Mouse (Mus musculus): Measurements from ENCODE around the gene Spata2. TPM values are rescaled to one million over a fixed set of nuclear protein-coding genes. Genes with fewer than 3 reads are reported as not detected.
A peak's percentile ranks its signal among the peaks of the same experiment; 100 is the strongest.

Gene Spata2
- polyA plus RNA-seq (2014; fragmentation: Nextera tagmentation; extraction: Ambion mirVana): 15.6 and 15.8 TPM in 2 replicates

- H3K4me2 ChIP-seq: peak within 1 kb of the TSS; percentile 86
- peak within 1 kb of the TSS; percentile 99 for H3K27ac ChIP-seq (ENCODE audit: low read depth, low read length)
- H3K27me3 ChIP-seq (ENCODE audit: control insufficient read depth, insufficient read depth, low read length): no peaks in the 10 kb centered on the region
- 2% methylated on average over 57 of the region's 63 CpGs for WGBS
- H3K4me1 ChIP-seq (ENCODE audit: control insufficient read depth, insufficient read depth, low read length): peaks cover 16% of the 10 kb centered on the region
- H3K36me3 ChIP-seq (ENCODE audit: control insufficient read depth, insufficient read depth, low read length): no peaks in the 10 kb centered on the region
- DNase-seq (ENCODE audit: low spot score, missing footprints): peak; percentile 99
- no peaks in the 10 kb centered on the region for H3K9me3 ChIP-seq (ENCODE audit: control insufficient read depth, low read length)
- peak within 1 kb of the TSS; percentile 91 for H3K9ac ChIP-seq (ENCODE audit: low read length)
- peak; percentile 90 for ATAC-seq (ENCODE audit: low FRiP score)
- peak within 1 kb of the TSS; percentile 100 for H3K4me3 ChIP-seq (ENCODE audit: low read depth, low read length)
These were observed at the start of gene Spata2 for GRCm38 (mm10) chr2:167492713-167493636. Spata2 (minus strand) TSS chr2:167492887.

DNA sequence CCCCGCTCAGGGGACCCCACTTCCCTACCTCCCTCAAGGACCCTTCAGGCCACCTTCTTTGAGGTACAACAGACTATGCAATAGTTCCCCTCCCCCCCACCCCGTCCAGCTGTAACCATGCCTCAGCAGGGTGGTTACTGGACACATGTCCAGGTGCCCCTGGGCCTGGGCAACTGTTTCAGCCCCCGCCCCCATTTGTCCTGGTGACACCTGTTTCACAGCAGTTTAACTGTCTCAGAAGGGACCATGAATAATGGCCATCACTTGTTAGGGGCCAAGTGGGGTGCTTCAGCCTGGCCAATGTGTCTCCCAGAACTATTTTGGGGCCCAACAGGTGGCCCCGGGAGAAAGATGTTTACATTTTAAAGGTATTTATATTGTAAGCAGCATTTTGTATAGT, 49.7 kb upstream of the Spata2 start:
- H3K4me1 ChIP-seq (ENCODE audit: control insufficient read depth, insufficient read depth, low read length): peaks cover 21% of the 10 kb centered on the region

GRCm38 (mm10) chr2:167541761-167542160, 49.1 kb upstream of the Spata2 start:
- 75% methylated on average over 12 of the region's 12 CpGs for WGBS
- Histone ChIP-seq H3K4me1 (ENCODE audit: control insufficient read depth, insufficient read depth, low read length) (peaks cover 24% of the 10 kb centered on the region), H3K36me3 (ENCODE audit: control insufficient read depth, insufficient read depth, low read length) (no peaks in the 10 kb centered on the region), H3K27ac (ENCODE audit: low read depth, low read length) (no peak overlapping the region), H3K27me3 (ENCODE audit: control insufficient read depth, insufficient read depth, low read length) (peaks cover 42% of the 10 kb centered on the region), H3K9me3 (ENCODE audit: control insufficient read depth, low read length) (no peaks in the 10 kb centered on the region), H3K4me2 (no peak overlapping the region), H3K9ac (ENCODE audit: low read length) (no peak overlapping the region), H3K4me3 (ENCODE audit: low read depth, low read length) (no peak overlapping the region)
- DNase-seq (ENCODE audit: low spot score, missing footprints) (no peak), ATAC-seq (ENCODE audit: low FRiP score) (no peak)

More for the DNA sequence above, 49.7 kb upstream of the Spata2 start:
- Histone ChIP-seq H3K9ac (ENCODE audit: low read length) (no peak overlapping the region), H3K4me3 (ENCODE audit: low read depth, low read length) (no peak overlapping the region), H3K27ac (ENCODE audit: low read depth, low read length) (no peak overlapping the region), H3K9me3 (ENCODE audit: control insufficient read depth, low read length) (no peaks in the 10 kb centered on the region), H3K27me3 (ENCODE audit: control insufficient read depth, insufficient read depth, low read length) (peaks cover 36% of the 10 kb centered on the region), H3K4me2 (no peak overlapping the region), H3K36me3 (ENCODE audit: control insufficient read depth, insufficient read depth, low read length) (no peaks in the 10 kb centered on the region)
- no peak for ATAC-seq (ENCODE audit: low FRiP score)
- no peak for DNase-seq (ENCODE audit: low spot score, missing footprints)
- WGBS: 73% methylated on average over 4 of the region's 4 CpGs

DNA sequence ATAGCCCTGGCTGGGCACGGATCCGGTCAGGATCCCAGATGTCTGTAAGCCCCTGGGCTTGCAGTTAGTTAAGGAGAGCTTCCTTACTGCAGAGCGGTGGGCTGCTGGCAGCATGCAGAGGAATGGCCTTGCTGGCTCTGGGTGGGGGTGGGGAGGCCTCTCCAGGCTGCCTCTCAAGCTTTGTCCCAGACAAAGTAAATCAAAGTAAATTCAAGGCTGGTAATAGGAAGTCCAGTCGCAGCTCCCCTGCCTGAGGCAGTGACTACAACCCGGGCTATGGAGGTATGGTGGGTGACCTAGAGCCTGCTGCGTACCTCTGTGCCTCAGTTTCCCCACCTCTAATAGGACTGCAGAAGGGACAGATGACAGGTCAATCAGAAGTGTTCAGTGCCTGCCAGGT, 48.6 kb upstream of the Spata2 start:
- H3K9ac ChIP-seq (ENCODE audit: low read length): no peak overlapping the region
- WGBS: 20% methylated on average over 6 of the region's 6 CpGs
- H3K4me3 ChIP-seq (ENCODE audit: low read depth, low read length): peak overlapping the region; percentile 6; the same call in 1 of the 2 replicates
- no peak for ATAC-seq (ENCODE audit: low FRiP score)
- no peak overlapping the region for H3K27ac ChIP-seq (ENCODE audit: low read depth, low read length)
- peaks cover 46% of the 10 kb centered on the region for H3K27me3 ChIP-seq (ENCODE audit: control insufficient read depth, insufficient read depth, low read length)
- no peak for DNase-seq (ENCODE audit: low spot score, missing footprints)
- H3K9me3 ChIP-seq (ENCODE audit: control insufficient read depth, low read length): no peaks in the 10 kb centered on the region
- peak overlapping the region; percentile 18 for H3K4me2 ChIP-seq
- H3K4me1 ChIP-seq (ENCODE audit: control insufficient read depth, insufficient read depth, low read length): peaks cover 24% of the 10 kb centered on the region
- H3K36me3 ChIP-seq (ENCODE audit: control insufficient read depth, insufficient read depth, low read length): no peaks in the 10 kb centered on the region

GRCm38 (mm10) chr2:167540477-167541110, 47.9 kb upstream of the Spata2 start:
- no peaks in the 10 kb centered on the region for H3K36me3 ChIP-seq (ENCODE audit: control insufficient read depth, insufficient read depth, low read length)
- DNase-seq (ENCODE audit: low spot score, missing footprints) (no peak), ATAC-seq (ENCODE audit: low FRiP score) (no peak)
- 10% methylated on average over 12 of the region's 12 CpGs for WGBS
- H3K4me1 ChIP-seq (ENCODE audit: control insufficient read depth, insufficient read depth, low read length): peaks cover 24% of the 10 kb centered on the region
- H3K27ac ChIP-seq (ENCODE audit: low read depth, low read length): no peak overlapping the region
- H3K4me3 ChIP-seq (ENCODE audit: low read depth, low read length): peak overlapping the region; percentile 6; the same call in 1 of the 2 replicates
- H3K4me2 ChIP-seq: peak overlapping the region; percentile 23
- H3K27me3 ChIP-seq (ENCODE audit: control insufficient read depth, insufficient read depth, low read length): peaks cover 46% of the 10 kb centered on the region
- peak overlapping the region; percentile 31; the same call in 1 of the 2 replicates for H3K9ac ChIP-seq (ENCODE audit: low read length)
- H3K9me3 ChIP-seq (ENCODE audit: control insufficient read depth, low read length): no peaks in the 10 kb centered on the region

GRCm38 (mm10) chr2:167539536-167540476, 47.1 kb upstream of the Spata2 start:
- Histone ChIP-seq H3K4me1 (ENCODE audit: control insufficient read depth, insufficient read depth, low read length) (peaks cover 24% of the 10 kb centered on the region), H3K4me3 (ENCODE audit: low read depth, low read length) (peak overlapping the region; percentile 38), H3K27ac (ENCODE audit: low read depth, low read length) (no peak overlapping the region), H3K9ac (ENCODE audit: low read length) (peak overlapping the region; percentile 31; the same call in 1 of the 2 replicates), H3K27me3 (ENCODE audit: control insufficient read depth, insufficient read depth, low read length) (peaks cover 46% of the 10 kb centered on the region), H3K9me3 (ENCODE audit: control insufficient read depth, low read length) (no peaks in the 10 kb centered on the region), H3K36me3 (ENCODE audit: control insufficient read depth, insufficient read depth, low read length) (no peaks in the 10 kb centered on the region), H3K4me2 (peak overlapping the region; percentile 57; the same call in 1 of the 2 replicates)
- ATAC-seq (ENCODE audit: low FRiP score) (0 out of 2 replicates have a peak, but pooled peaks have one; percentile 7), DNase-seq (ENCODE audit: low spot score, missing footprints) (no peak)
- WGBS: 17% methylated on average over 14 of the region's 14 CpGs

DNA sequence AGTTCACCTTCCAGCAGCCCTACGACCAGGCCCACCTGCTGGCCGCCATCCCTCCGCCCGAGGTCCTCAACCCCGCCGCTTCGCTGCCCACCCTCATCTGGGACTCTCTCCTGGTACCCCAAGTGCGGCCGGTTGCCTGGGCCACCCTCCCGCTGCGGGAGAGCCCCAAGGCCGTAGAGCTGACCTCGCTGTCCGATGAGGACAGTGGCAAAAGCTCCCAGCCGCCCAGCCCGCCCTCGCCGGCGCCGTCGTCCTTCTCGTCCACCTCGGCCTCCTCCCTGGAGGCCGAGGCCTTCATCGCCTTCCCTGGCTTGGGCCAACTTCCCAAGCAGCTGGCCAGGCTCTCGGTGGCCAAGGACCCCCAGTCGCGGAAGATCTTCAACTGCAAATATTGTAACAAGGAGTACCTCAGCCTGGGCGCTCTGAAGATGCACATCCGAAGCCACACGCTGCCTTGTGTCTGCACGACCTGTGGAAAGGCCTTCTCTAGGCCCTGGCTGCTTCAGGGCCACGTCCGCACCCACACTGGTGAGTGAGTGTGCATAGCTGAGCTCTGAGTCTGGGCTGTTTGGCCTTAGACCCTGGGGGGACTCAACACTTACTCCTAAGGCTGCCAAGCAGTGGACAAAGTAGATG, 46.1 kb upstream of the Spata2 start:
- Histone ChIP-seq H3K9ac (ENCODE audit: low read length) (peak overlapping the region; percentile 20; the same call in 1 of the 2 replicates), H3K4me2 (peak overlapping the region; percentile 57), H3K9me3 (ENCODE audit: control insufficient read depth, low read length) (no peaks in the 10 kb centered on the region), H3K27ac (ENCODE audit: low read depth, low read length) (no peak overlapping the region), H3K4me3 (ENCODE audit: low read depth, low read length) (peak overlapping the region; percentile 38), H3K27me3 (ENCODE audit: control insufficient read depth, insufficient read depth, low read length) (peaks cover 46% of the 10 kb centered on the region), H3K36me3 (ENCODE audit: control insufficient read depth, insufficient read depth, low read length) (no peaks in the 10 kb centered on the region), H3K4me1 (ENCODE audit: control insufficient read depth, insufficient read depth, low read length) (peaks cover 24% of the 10 kb centered on the region)
- 22% methylated on average over 30 of the region's 34 CpGs for WGBS
- DNase-seq (ENCODE audit: low spot score, missing footprints) (peak; percentile 90), ATAC-seq (ENCODE audit: low FRiP score) (no peak)
